Mouse (Mus musculus) heart, embryonic 11.5 days (tissue): ENCODE measurements at regions not wholly inside any gene's neighbourhood (a gene's known extent, or its start where the extent isn't known, plus 50 kb on each side); places are given as distances from the start of the nearest gene placed in this dataset.

ENCODE experiments used
- ATAC-seq: fragments of 200-750 bp; cut with Nextera tagmentation; replicated peaks from 2 replicates; pipeline ENCODE4 v1.8.0; 2017; ENCODE audit warnings: moderate library complexity; ENCODE audit not compliant: insufficient number of reproducible peaks, low FRiP score, low TSS enrichment
- H3K27ac ChIP-seq: fragments of 300-500 bp; sonication (generic); 2 replicates; pipeline ENCODE4 v1.5.1; 2014; ENCODE audit warnings: mild to moderate bottlenecking, low read depth, low read length
- H3K27me3 ChIP-seq: fragments of 300-500 bp; sonication (generic); 2 replicates; pipeline ENCODE4 v1.6.1; 2014; ENCODE audit warnings: mild to moderate bottlenecking, low read length, mixed read lengths; ENCODE audit not compliant: control insufficient read depth, insufficient read depth
- H3K36me3 ChIP-seq: fragments of 300-500 bp; sonication (generic); 2 replicates; pipeline ENCODE4 v1.6.1; 2014; ENCODE audit warnings: mild to moderate bottlenecking, low read length, moderate library complexity, mixed read lengths; ENCODE audit not compliant: control insufficient read depth, insufficient read depth
- H3K4me1 ChIP-seq: fragments of 300-500 bp; sonication (generic); 2 replicates; pipeline ENCODE4 v1.6.1; 2014; ENCODE audit warnings: low read length; ENCODE audit not compliant: control insufficient read depth, insufficient read depth
- H3K4me2 ChIP-seq: fragments of 300-500 bp; sonication (generic); 2 replicates; pipeline ENCODE4 v1.6.1; 2014; ENCODE audit warnings: mild to moderate bottlenecking, moderate library complexity
- H3K4me3 ChIP-seq: fragments of 300-500 bp; sonication (generic); 2 replicates; pipeline ENCODE4 v1.5.1; 2014; ENCODE audit warnings: low read depth, low read length
- H3K9ac ChIP-seq: fragments of 300-500 bp; sonication (generic); 2 replicates; pipeline ENCODE4 v1.6.1; 2014; ENCODE audit warnings: mild to moderate bottlenecking, low read depth, low read length, moderate library complexity
- H3K9me3 ChIP-seq: fragments of 300-500 bp; sonication (generic); replicated peaks from 2 replicates; pipeline ENCODE4 v1.6.1; 2016; ENCODE audit warnings: low read length; ENCODE audit not compliant: control insufficient read depth
- WGBS: fragments of 180-500 bp; shearing (Covaris S2); extraction: QIAGEN DNeasy Blood & Tissue Kit; methylation state at CpG from one replicate; pipeline ENCODE4 v1.1.7; 2014; ENCODE audit not compliant: insufficient replicate concordance; 5-methylcytosine and 5-hydroxymethylcytosine counted together

DNA sequence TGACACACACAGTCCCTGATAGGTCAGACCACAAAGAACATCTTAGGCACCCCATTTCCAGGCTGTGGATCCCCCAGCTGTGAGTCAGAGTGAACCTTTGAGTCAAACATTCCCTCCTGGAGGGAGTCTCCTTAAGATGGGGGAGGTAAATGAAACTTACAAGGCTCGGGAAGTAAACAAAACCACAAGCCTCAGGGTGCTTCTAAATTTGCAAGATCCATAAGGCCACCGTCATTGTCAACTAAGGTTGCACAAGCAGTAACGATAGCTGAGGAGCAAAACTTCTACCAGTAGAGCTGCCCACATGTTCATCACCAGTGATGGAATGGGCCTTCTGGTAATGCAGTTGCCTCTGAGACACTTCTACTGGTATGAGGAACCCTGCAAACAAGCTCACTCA, 130.9 kb upstream of the Cdh5 start:
- WGBS, result 83% methylated on average over 3 of the region's 3 CpGs
- no peak for ATAC-seq
- no peak overlapping the region for H3K4me3 ChIP-seq

GRCm38 (mm10) chr8:103970966-103971365, 130.5 kb upstream of the Cdh5 start:
- no peak overlapping the region for H3K4me3 ChIP-seq
- 83% methylated on average over 4 of the region's 4 CpGs for WGBS
- no peak overlapping the region for H3K9ac ChIP-seq
- ATAC-seq, result no peak
- no peaks in the 10 kb centered on the region for H3K36me3 ChIP-seq
- H3K4me2 ChIP-seq, result no peak overlapping the region
- H3K4me1 ChIP-seq, result no peaks in the 10 kb centered on the region
- no peaks in the 10 kb centered on the region for H3K9me3 ChIP-seq
- H3K27ac ChIP-seq, result no peak overlapping the region
- no peaks in the 10 kb centered on the region for H3K27me3 ChIP-seq

More for the DNA sequence above, 130.9 kb upstream of the Cdh5 start:
- Histone ChIP-seq H3K4me2 (no peak overlapping the region), H3K27me3 (no peaks in the 10 kb centered on the region), H3K9me3 (no peaks in the 10 kb centered on the region), H3K27ac (no peak overlapping the region), H3K9ac (no peak overlapping the region), H3K36me3 (no peaks in the 10 kb centered on the region), H3K4me1 (no peaks in the 10 kb centered on the region)

DNA sequence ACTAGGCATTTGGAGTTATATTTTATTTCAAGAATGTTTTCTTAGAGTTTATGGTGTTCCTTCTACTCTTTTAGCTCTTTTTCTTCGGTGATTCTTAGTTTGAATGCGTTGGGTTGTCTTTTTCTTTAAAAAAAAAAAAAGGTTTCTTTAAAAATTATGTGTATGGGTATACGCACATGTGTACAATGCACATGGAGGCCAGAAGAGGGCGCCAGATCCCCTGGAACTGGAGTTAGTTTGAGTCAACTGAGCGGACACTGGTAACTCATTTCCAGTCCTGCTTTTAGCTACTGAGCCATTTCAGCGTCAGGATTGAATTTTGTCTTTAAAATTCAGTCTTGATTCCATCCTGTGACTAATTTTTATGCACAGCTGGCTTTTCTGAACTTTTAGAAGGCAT, 124.9 kb upstream of the Cdh5 start:
- no peaks in the 10 kb centered on the region for H3K36me3 ChIP-seq
- WGBS, result 66% methylated on average over 6 of the region's 6 CpGs
- ATAC-seq, result no peak
- no peaks in the 10 kb centered on the region for H3K9me3 ChIP-seq
- no peak overlapping the region for H3K27ac ChIP-seq
- H3K4me1 ChIP-seq, result no peaks in the 10 kb centered on the region
- no peaks in the 10 kb centered on the region for H3K27me3 ChIP-seq
- no peak overlapping the region for H3K9ac ChIP-seq
- no peak overlapping the region for H3K4me3 ChIP-seq
- no peak overlapping the region for H3K4me2 ChIP-seq

GRCm38 (mm10) chr8:103978948-103979347, 122.5 kb upstream of the Cdh5 start:
- H3K36me3 ChIP-seq, result no peaks in the 10 kb centered on the region
- no peaks in the 10 kb centered on the region for H3K27me3 ChIP-seq
- no peaks in the 10 kb centered on the region for H3K9me3 ChIP-seq
- WGBS, result 71% methylated on average over 5 of the region's 5 CpGs
- H3K27ac ChIP-seq, result no peak overlapping the region
- no peak overlapping the region for H3K4me2 ChIP-seq
- H3K4me1 ChIP-seq, result no peaks in the 10 kb centered on the region
- no peak overlapping the region for H3K9ac ChIP-seq
- no peak overlapping the region for H3K4me3 ChIP-seq
- ATAC-seq, result no peak

- Histone ChIP-seq H3K4me3 (no peak overlapping the region), H3K27me3 (no peaks in the 10 kb centered on the region), H3K9me3 (no peaks in the 10 kb centered on the region), H3K4me2 (no peak overlapping the region), H3K27ac (no peak overlapping the region), H3K9ac (no peak overlapping the region), H3K4me1 (no peaks in the 10 kb centered on the region), H3K36me3 (no peaks in the 10 kb centered on the region)
- 71% methylated on average over 11 of the region's 11 CpGs for WGBS
- ATAC-seq, result no peak
Measured at GRCm38 (mm10) chr8:103983860-103984594, 117.4 kb upstream of the Cdh5 start.

DNA sequence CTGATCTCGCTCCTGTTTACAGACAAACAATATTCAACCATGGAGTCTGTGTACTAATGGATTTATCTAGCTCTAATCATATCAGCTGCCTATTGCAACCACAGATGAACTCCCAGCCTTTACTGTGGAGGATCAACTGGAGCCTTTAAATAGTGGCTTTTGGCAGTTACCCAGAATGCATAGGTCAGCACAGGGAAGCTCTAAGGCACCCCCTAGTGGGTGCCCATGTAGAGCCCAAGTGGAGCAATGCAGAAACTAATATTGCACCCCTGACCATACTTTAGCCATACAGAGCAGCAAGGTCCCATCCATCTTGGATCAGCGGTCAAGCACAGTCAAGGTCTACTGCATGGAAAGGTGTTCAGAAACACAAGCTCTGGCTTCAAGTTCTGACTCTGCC, 115.8 kb upstream of the Cdh5 start:
- no peak overlapping the region for H3K4me2 ChIP-seq
- no peak for ATAC-seq

GRCm38 (mm10) chr8:103993897-103994296, 107.5 kb upstream of the Cdh5 start:
- no peaks in the 10 kb centered on the region for H3K27me3 ChIP-seq
- H3K4me3 ChIP-seq, result no peak overlapping the region
- WGBS, result 73% methylated on average over 2 of the region's 2 CpGs
- H3K9me3 ChIP-seq, result no peaks in the 10 kb centered on the region
- no peak for ATAC-seq
- no peak overlapping the region for H3K9ac ChIP-seq
- H3K4me1 ChIP-seq, result no peaks in the 10 kb centered on the region; the same call in 1 of the 2 replicates
- no peak overlapping the region for H3K4me2 ChIP-seq
- H3K27ac ChIP-seq, result no peak overlapping the region
- H3K36me3 ChIP-seq, result no peaks in the 10 kb centered on the region

More for the DNA sequence above, 115.8 kb upstream of the Cdh5 start:
- H3K27ac ChIP-seq, result no peak overlapping the region
- no peaks in the 10 kb centered on the region for H3K9me3 ChIP-seq
- H3K36me3 ChIP-seq, result no peaks in the 10 kb centered on the region
- H3K4me3 ChIP-seq, result no peak overlapping the region
- 78% methylated on average over 2 of the region's 2 CpGs for WGBS
- H3K4me1 ChIP-seq, result no peaks in the 10 kb centered on the region
- no peak overlapping the region for H3K9ac ChIP-seq
- no peaks in the 10 kb centered on the region for H3K27me3 ChIP-seq

DNA sequence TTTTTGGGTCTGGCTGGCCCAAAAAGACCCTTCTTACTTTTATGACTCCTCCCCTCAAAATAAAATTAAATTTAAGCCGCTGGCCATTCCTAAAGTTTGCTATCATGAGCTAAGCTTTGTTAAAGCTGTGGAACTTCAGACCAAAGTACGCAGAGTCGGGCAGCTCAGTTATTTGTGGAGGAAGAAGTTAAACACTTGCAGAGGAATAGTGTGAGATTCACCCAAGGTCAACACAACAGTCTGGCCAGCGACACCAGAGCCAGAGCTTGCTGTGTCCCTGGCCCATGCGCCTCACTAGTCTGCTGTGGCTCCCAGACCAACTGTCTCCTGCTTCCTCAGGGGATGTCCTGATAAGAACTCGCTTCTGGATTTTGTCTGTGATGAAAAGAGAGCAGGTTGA, 103.3 kb upstream of the Cdh5 start:
- no peak for ATAC-seq
- Histone ChIP-seq H3K4me3 (no peak overlapping the region), H3K4me2 (no peak overlapping the region), H3K9ac (no peak overlapping the region), H3K9me3 (no peaks in the 10 kb centered on the region), H3K27ac (no peak overlapping the region), H3K36me3 (no peaks in the 10 kb centered on the region), H3K27me3 (no peaks in the 10 kb centered on the region), H3K4me1 (no peaks in the 10 kb centered on the region; the same call in 1 of the 2 replicates)
- 46% methylated on average over 6 of the region's 6 CpGs for WGBS

GRCm38 (mm10) chr8:104007209-104007608, 94.2 kb upstream of the Cdh5 start:
- Histone ChIP-seq H3K9ac (no peak overlapping the region), H3K4me1 (no peaks in the 10 kb centered on the region), H3K4me3 (no peak overlapping the region), H3K4me2 (no peak overlapping the region), H3K36me3 (no peaks in the 10 kb centered on the region), H3K27me3 (no peaks in the 10 kb centered on the region), H3K9me3 (no peaks in the 10 kb centered on the region), H3K27ac (no peak overlapping the region)
- no peak for ATAC-seq
- 67% methylated on average over 2 of the region's 2 CpGs for WGBS
